Mouse (Mus musculus) T-helper 2 cell (primary cell): ENCODE data around the gene Ap1s2.

Experiments
- in situ Hi-C: fragments of 300-600 bp; cut with MboI, MseI; formaldehyde crosslinking; loops from one replicate; pipeline ENCODE4 v1.15.1; 2025; ENCODE audit warnings: high pct_unique_total_duplicates

The Ap1s2 gene

DNA sequence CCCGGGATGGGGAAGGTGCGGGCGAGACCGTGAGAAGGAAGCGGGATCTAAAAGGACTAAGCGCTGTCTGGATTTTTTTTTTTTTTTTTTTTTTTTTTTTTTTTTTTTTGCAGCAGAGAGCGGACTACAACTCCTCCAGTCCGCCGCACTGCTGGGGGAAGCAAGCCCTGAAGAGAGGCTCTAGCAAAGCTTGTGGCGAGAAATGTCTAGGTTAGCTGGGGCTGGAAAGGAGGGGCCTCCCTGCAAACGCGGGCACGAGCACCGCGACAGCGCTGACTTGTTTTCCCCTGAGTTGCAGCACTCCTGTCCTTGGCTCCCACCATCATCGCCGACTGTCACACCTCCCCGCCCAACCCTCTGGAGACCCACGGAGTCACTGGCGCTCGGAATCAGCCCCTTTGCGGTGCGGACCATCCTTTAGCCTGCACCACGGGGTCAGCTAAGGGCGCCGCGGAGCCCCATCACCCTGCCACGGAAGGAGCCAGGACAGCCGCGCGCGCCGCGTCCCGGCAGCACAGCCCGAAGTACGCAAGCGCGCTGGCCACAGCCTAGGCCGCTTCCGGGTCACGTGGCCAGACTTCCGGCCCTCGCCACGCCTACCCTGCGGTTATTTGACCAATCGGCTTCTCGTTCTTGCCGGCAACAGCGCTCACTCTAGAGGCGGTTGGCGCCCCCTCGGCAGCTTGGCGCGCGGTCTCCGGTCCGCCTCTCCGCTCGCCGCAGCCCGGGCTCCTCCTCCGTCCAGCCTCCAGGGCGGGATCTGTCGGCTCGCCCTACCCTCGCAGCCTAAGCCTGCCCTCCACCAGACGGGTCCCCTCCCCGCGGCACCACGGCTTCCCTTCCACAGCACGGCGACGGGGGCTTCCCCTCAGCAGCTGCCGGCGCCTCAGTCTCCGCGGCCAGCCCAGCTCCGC lies at the start of gene Ap1s2:
TSS of gene Ap1s2 (plus strand) at position 681 of the 914 bp plus-strand sequence.
- in situ Hi-C loops = loop anchor here (10.0 kb wide), 1 partner anchor 156 kb away; no protein-coding TSS in a partner anchor

DNA sequence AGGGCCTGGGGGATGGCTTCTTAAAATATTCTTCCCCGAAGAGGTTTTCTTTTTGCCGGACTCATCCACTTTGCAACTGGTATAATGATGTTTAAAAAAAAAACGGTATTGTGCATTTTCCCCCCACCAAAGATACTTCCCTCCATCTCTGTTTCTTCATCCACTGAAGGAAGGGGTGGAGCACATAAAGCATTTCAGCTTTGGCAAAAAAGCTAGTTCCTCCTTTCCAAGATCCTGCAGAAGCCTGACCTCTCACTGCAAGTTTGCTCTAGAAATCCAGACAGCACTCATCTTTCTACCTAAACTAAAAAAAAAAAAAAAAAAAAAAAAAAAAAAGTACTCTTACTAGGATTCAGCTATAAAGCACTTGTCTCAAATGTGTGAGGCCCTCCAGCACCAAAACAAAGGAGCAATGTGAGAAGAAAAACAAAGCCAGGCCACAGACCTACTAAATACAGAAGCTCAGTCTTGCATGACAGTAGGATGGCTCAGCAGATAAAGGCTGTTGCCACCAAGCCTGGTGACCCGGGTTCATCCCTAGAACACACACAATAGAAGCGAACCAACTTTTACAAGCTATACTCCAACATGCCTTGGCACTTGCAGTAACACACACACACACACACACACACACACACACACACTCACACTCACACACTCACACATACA lies 41.0 kb upstream of the Ap1s2 start:
- in situ Hi-C loops = no loop called here

DNA sequence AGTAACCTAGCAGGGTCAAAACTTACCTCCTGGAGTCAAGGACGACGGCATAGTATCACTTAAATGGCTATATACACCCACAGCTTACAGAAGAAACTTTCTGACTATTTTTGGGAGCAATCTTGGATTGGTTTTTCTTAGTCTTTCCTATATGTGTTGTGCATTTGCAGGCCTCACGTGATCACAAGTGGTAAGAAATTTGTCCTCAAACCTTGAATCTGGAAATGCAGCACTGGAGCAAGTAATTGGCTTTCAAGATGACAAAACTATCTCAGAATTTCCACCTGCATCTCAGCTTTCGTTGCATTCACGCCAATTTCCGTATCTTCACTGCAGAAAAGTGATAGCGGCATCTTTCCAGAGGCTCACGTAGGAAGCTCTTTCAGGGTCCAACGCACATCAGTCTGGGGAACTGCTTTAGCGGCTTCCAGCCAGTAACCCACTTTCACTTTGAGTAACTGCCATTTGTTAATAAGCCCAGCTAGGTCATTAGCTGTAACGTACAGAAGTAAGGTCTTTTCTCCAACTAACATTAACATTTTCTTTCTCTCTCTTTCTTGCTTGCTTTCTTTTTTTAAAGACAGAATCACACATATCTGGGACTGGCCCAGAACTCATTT lies 40.0 kb upstream of the Ap1s2 start:
- in situ Hi-C loops = no loop called here

DNA sequence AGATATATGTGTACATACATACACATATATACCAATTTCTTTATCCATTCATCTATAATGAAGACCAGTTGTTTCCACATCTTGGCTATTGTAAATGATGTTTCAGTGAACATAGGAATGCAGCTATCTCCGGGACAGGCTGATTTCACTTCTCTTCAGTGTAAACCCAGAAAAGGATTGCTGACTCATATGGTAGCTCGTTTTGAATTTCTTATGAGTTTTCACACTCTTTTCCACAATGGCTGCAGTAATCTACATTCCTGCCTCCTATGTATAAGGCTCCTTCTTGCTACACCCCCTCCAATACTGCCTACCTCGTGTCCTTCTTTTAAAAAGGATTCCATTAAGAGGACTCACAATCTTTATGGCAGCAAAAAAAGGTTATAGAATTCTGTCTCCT lies 32.9 kb upstream of the Ap1s2 start:
- in situ Hi-C loops = no loop called here

DNA sequence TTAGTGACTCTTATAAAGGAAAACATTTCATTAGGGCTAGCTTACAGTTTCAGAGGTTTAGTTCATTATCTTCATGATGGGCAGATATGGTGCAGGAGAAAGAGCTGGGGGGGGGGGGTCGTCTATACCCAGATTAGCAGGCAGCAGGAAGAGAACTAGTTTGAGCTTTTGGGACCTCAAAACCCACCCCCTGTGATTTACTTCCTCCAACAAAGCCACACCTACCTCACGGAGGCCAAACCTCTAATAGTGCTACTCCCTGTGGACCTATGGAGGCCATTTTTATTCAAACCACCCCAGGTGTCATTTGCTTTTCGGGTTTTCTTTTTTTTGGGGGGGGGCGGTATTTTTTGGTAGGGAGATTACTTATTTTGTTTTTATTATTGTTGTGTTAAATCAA lies 32.2 kb upstream of the Ap1s2 start:
- in situ Hi-C loops = no loop called here

DNA sequence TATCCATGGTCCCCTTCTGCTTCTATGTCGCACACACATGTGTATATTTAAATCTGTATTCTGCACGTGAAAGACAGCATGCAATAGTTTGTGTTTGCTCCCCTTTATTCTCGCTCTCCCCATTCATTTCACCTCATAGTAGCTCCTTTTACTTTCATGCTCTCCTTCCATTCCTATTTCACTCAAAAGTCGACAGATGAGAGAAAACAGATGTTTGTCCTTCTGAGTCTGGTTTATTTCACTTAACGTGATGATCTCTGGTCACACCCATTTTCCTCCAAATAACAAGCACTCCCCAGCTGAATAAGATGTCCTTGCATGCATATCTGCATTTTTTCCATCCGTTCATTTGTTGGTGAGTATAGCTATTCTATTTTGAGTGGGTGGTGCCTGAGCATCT lies 29.8 kb upstream of the Ap1s2 start:
- in situ Hi-C loops = no loop called here

DNA sequence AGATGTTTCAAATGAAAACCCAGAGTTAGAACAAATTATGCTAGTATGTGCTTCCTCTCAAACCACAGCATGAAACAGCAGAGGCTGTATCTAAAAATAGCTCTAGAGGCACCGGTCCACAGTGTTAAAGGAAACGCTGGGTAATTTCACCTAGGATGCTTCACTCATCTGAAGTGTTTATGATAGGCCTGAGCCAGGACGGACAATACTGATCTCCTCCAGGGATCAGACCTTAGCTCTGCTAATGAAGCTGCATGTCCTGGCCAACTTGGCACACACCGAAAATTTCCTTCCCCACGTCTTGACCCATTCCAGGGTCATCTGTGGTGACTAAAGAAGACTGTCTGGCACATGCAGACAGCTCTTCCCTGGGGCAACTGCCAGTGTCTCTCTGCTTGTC lies 29.4 kb upstream of the Ap1s2 start:
- in situ Hi-C loops = no loop called here

DNA sequence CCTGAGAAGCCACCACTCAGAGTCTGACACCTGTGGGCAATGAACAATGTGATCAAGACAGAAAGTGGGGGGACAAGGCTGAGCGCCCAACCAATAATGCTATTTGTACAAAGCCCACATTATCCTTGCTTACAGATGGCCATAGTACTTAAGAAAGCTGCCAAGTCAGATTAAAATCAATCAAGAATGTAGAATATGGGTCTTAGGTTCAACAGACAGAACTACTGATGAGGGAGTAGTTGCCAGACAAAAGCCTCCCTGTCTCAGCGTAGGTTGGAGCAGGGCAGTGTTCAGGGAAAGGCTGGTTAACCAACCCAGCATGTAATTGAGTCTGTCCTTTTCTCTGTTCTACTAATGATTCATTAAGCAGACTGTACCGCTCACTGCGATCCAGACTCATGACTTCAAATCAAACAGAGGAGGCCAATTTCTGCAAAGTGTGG lies 23.3 kb upstream of the Ap1s2 start:
- in situ Hi-C loops = no loop called here

DNA sequence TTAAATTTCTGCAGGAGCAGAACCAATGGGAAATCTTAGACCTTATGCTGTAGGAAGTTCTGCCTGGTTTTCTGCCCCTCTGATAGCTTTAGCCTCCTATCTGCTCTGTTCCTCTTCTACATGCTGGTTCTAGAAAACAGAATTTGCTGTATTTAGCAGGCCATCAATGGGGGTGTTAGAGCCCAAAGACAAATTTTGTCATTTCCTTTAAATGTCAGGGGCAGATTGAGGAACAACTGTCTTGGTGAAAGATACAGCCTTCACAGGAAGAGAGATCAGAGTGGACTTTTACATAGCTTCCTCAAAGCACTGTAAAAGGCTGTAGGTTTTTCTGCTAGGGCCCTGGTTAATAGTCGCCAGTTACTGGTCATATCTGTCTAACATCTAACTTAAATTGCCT lies 11.5 kb upstream of the Ap1s2 start:
- in situ Hi-C loops = no loop called here

DNA sequence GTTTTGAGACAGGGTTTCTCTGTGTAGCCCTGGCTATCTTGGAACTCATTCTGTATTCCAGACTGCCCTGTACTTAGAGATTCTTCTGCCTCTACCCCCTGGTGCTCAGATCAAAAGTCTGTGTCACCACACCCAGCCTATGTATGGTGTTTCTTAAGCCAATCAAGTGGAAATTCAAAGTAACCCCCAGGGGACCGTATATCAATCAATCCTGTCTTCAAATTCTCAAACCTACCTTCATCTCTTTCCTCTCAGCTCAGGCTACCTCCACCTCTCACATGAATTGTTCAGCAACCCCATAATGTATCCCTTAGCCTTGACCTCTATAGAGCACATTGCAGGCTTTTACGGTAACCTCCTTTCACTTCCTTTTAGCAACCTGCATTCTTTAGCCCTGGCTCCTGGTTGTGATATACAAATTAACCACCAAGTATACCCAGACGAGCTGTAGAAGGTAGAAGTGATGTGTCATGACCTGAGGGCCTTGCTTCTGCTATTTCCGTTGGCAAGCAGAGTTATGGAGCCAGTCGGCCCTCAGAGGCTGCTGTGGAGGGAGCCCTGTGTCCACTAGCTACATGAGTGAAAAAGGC lies 9.3 kb upstream of the Ap1s2 start:
- in situ Hi-C loops = loop anchor here (10.0 kb wide), 1 partner anchor 165 kb away; no protein-coding TSS in a partner anchor

DNA sequence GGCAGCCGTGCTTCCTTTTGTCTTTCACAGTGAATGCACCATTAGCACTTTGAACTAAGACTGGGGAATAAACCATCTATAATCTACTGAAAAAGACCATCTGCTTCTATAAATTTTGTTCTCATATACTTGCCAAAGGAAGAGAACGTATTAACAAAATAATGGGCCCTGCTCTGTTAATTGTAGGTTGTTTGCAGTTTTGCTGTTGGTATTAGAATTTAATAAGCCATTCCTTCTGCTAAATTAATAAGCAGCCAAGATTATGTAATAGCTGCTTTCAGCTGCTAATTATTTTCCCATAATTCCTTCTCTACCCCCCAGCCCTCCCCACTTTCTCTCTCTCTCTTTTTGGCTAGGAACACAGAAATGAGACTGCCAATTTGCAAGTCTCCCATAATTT lies 2.0 kb upstream of the Ap1s2 start:
- in situ Hi-C loops = loop anchor here (10.0 kb wide), 1 partner anchor 158 kb away; no protein-coding TSS in a partner anchor

DNA sequence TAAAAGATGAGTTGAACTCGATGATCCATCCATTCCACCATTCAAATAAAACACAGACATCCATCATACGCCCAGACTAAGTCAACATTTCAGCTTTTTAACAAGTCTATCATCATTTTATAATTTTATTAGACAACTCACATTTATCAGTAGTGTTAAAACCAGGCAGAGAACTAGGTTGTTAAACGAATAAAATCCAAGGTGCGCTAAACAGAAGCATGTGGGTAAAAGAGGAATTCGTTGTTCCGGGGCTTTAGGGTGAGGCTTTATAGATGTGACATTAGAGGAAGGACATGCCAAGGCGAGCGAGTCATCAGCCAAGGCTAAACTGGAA lies 847 bp upstream of the Ap1s2 start:
- in situ Hi-C loops = loop anchor here (10.0 kb wide), 1 partner anchor 157 kb away; no protein-coding TSS in a partner anchor

DNA sequence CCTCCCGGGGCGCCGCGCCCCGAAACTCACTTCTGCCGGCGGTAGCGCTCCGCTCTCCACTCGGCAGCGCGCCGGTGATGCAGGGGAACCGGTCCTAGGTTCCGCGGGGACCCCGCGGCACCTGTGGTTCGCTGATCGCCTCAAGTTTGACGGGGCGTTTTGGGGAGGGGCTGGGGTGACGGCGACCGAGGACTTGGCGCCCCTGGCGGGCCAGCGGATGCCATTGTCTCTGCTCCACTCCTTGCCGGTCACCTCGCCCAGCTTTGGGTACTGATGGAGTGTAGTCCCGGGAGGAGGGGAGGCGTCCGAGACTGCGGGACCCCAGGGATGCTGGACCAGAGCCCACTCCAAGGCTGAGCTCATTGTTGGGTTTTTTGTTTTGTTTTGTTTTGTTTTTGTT lies 564 bp downstream of the Ap1s2 start:
- in situ Hi-C loops = loop anchor here (10.0 kb wide), 1 partner anchor 155 kb away; no protein-coding TSS in a partner anchor

DNA sequence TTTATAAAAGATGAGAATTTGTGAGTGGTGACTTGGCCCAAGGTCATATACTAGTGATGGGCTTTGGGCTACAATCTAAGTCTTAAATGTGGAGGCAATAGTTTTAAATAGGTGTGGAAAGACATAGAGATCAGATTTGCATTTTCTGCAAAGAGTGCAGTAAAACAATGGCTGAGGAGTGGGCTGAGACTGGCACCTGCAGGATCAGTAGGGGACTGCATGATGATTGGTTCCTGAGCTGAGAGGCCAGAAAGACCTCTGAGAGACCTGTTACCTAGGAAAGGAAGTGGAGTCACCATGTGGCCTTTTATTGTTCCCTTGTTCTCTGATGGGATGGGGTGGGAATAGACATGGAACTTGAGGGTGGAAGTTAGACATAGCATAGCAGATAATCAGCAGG lies 4.0 kb downstream of the Ap1s2 start:
- in situ Hi-C loops = no loop called here

DNA sequence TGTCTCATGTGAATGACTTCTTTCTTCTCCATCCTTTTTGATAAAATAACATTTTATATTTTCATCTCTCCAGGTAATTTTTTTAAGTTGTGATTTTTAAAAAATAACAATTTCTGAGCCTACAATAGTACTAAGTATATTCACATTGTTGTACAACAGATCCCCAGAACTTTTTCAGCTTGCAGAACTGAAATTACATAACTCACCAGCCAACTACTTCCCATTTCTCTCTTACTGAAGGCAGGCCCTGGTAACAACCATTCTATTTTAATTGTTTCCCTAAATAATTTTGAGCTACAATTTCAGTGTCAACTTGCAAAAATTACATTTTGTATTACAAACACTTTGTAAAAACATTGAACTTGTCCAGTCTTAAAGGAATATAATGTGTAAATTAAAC lies 20.7 kb downstream of the Ap1s2 start:
- in situ Hi-C loops = loop anchor here (25.0 kb wide), 1 partner anchor 1142 kb away; no protein-coding TSS in a partner anchor

DNA sequence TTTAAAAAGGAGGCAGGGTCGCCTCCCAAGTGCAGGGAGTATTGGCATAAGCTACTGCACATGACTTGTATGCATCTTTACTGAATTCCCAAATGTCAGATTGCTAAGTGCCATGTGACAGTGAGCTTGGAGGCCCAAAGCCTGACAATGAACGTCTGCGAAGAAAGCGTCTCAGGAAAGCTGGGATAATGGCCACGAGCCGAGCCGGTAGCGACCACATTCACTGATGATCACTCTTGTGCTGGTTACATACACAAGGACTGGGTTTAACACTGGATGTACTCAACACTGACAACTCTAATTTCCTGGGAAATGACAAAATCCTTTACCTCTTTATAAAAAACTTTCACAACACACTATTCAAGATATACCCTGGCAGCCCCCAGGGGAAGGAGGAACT lies 25.9 kb downstream of the Ap1s2 start:
- in situ Hi-C loops = loop anchor here (10.0 to 25.0 kb wide), 2 partner anchors 490 to 1147 kb away; no protein-coding TSS in a partner anchor

DNA sequence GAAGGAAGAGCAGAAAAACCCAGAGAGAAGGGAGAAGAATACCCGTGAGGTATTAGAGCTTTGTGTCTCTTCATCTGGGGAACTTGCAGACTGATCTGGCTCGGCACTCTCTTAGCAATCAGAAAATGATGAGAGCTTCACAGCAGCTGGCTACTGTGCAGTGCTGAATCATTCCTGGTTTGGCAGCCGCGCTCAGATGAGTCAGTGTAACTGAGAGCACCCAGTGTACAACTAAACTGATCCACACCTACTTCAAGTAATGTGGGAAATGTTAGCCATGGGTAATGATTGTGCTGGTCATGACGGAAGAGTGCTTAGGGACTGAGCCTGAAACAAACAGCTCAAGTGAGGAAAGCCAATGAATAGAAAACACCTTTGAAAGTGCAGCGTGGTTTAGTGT lies 29.8 kb downstream of the Ap1s2 start:
- in situ Hi-C loops = loop anchor here (10.0 to 25.0 kb wide), 2 partner anchors 486 to 1151 kb away; no protein-coding TSS in a partner anchor

DNA sequence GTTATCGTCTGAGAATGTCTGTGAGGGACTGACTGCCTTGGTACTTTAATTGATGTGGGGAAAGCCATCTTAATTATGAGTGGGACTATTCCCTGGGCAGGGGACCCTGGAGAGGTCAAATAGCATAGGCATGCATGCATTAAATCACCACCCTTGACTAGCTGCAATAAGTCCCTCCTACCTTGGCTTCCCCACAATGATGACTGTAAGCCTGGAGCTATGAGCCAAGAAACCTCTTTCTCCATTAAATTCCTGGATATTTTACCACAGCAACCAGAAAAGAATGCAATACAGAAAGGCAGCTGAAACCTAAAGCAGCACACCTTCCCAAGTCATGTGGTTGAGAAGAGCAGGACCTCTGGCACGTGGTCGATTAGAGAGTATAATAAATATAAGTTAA lies 35.6 kb downstream of the Ap1s2 start:
- in situ Hi-C loops = loop anchor here (25.0 kb wide), 1 partner anchor 1157 kb away; no protein-coding TSS in a partner anchor

DNA sequence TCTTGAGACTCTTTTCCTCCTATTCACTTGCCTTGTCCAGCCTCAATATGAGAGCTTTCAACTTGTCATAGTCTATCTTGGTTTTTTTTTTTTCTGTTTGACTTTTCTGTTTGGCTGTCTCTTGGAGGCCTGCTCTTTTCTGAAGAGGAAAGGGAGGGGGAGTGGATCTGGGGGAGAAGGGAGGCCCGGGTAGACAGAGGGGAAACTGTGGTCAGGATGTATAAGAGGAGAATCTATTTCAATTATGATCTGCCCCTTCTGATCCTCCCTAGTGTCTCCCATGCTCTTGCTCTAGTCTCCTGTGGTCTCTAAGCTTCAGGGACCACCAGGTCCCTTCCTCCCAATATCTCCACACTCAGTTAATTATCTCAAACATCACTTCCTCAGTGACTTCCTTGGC lies 42.8 kb downstream of the Ap1s2 start:
- in situ Hi-C loops = no loop called here

DNA sequence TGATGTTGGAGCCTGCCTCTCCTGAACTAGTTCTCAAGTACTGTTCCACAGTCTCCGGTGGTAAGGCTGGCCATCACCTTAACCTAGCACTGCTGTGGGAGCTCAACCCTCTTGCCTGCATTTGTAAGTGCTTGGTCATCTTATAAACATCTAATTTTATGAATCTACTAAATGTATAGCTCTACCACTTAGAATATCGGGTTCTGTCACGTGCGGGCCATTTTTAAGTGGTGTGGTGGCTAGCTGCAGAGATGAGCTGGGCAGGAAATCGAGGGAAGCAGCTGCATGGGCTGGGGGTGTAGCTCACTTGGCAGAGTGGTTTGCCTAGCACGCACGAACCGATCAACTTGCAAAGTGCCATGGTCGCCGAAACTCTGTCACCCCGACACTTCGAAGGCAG lies 48.6 kb downstream of the Ap1s2 start:
- in situ Hi-C loops = no loop called here

DNA sequence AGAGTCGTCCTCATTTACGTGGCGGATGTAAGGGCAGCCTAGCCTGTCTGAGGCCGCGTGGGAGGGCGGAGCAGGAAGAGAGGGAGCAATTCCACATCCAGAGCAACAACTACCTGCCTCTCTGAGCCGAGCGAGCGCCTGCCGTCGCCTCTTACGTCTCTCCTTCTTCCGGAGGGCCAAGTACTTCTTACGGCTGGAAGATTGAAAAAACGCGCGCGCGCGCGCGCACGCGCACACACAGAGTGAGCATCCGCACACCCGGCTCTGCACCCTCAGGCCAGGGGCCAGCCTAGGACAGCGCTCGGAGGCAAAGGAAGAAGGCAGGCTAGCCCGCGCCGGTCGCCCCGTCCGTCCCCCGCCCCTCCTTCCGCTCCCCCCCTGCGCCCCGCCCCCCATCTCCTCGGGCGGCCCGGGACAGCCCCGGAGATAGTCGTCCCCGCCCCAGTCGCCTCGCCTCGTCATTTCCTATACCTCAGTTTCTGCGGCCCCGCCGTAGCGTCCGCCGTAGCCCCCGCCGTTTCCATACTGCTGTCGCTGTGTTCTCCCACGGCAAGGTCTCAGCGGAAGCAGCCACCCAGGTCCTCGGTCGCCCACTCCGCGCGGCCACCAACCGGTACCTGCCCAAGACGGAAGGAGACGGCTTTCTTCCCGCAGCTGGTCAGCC lies 49.1 kb downstream of the Ap1s2 start:
- in situ Hi-C loops = no loop called here
